Comparison of ENCODE assay signal across 10 mouse cellular contexts in genomic region chr10:75299785-75300418, GRCm38 (mm10). TPM values are rescaled to one million over a fixed set of nuclear protein-coding genes. Genes with fewer than 3 reads are reported as not detected.
A peak's percentile ranks its signal among the peaks of the same experiment; 100 is the strongest.
DNase-seq lines count a peak whose midpoint lies in the region; ATAC-seq and TF ChIP-seq lines count a peak whose summit lies in the region.
"Had no signal": no experiment of that assay in that cellular context is flagged by ENCODE, and none has a peak within 500 bp of the region (broad histone marks: within the 10 kb centered on the region; RNA-seq: fewer than 3 reads in every experiment).

No protein-coding gene starts in this region.

- TF ChIP-seq CTCF in lung, postnatal 0 days (IDR thresholded peaks at IDR 0.05): no peak
- TF ChIP-seq CTCF in thymus, adult 2 months (IDR thresholded peaks at IDR 0.05; ENCODE audit: borderline replicate concordance, control insufficient read depth, extremely low read depth, insufficient read depth, low read length, poor library complexity): no peak

- ATAC-seq in lung, postnatal 0 days: peak; percentile 63
- ATAC-seq in stomach, embryonic 16.5 days (ENCODE audit: insufficient read depth, low FRiP score): peak; percentile 41; the same call in 1 of the 2 replicates

- TF ChIP-seq POLR2A in thymus, adult 2 months (IDR thresholded peaks at IDR 0.05; ENCODE audit: control insufficient read depth, extremely low read depth, insufficient read depth, low read length, poor library complexity): no peak

- no peak overlapping the region for H3K9ac ChIP-seq in lung, postnatal 0 days (replicated peaks; ENCODE audit: low read depth)
- H3K9ac ChIP-seq in stomach, embryonic 16.5 days (ENCODE audit: low read length): no peak overlapping the region
- H3K9ac ChIP-seq: embryonic facial prominence, embryonic 12.5 days; liver, embryonic 15.5 days had no signal

- no peaks in the 10 kb centered on the region for H3K4me1 ChIP-seq in lung, postnatal 0 days (ENCODE audit: insufficient read depth, low read depth, low read length)
- H3K4me1 ChIP-seq in stomach, embryonic 16.5 days (ENCODE audit: control insufficient read depth, insufficient read depth, low read length): 0 out of 2 replicates have a peak, but pooled peaks cover 3% of the 10 kb centered on the region
- peaks cover 32% of the 10 kb centered on the region for H3K4me1 ChIP-seq in thymus, adult 2 months (replicated peaks; ENCODE audit: control insufficient read depth, insufficient read depth, low read length)

- DNase-seq in thymus, postnatal 4 days: peak; percentile 37
- DNase-seq in thymus, postnatal 14 days: no peak
- peak; percentile 41 to 54 for DNase-seq in adrenal gland, postnatal 4 days (ENCODE audit: low spot score in 2 of 2)
- DNase-seq in heart, adult 9 months (ENCODE audit: low spot score in 2 of 2): peak; percentile 47 to 68
- peak; percentile 72 for DNase-seq in lung, postnatal 0 days (ENCODE audit: low spot score)
- no peak for DNase-seq in left cerebral cortex, adult 18-20 months (ENCODE audit: low spot score in 2 of 2)
- no peak for DNase-seq in thymus, adult 2 months

- no peak overlapping the region for H3K4me2 ChIP-seq in lung, postnatal 0 days (replicated peaks; ENCODE audit: low read depth, low read length)
- no peak overlapping the region for H3K4me2 ChIP-seq in stomach, embryonic 16.5 days (ENCODE audit: low read depth, low read length)
- H3K4me2 ChIP-seq: embryonic facial prominence, embryonic 12.5 days; liver, embryonic 15.5 days had no signal

- peak; percentile 38; the same call in 1 of the 2 replicates for TF ChIP-seq EP300 in lung, postnatal 0 days (IDR thresholded peaks at IDR 0.05)

- WGBS in lung, postnatal 0 days: 44% methylated on average over 5 of the region's 5 CpGs
- WGBS in stomach, embryonic 16.5 days: 54% methylated on average over 5 of the region's 5 CpGs
- 27% methylated on average over 5 of the region's 5 CpGs for WGBS in thymus, adult 2 months

- no peaks in the 10 kb centered on the region for H3K9me3 ChIP-seq in lung, postnatal 0 days (ENCODE audit: low read length)
- no peaks in the 10 kb centered on the region for H3K9me3 ChIP-seq in stomach, embryonic 16.5 days (replicated peaks; ENCODE audit: control insufficient read depth, low read length)
- H3K9me3 ChIP-seq: embryonic facial prominence, embryonic 12.5 days; liver, embryonic 15.5 days had no signal

- no peak overlapping the region for H3K27ac ChIP-seq in lung, postnatal 0 days (ENCODE audit: low read length)
- H3K27ac ChIP-seq in stomach, embryonic 16.5 days (ENCODE audit: low read length): no peak overlapping the region
- no peak overlapping the region for H3K27ac ChIP-seq in thymus, adult 2 months (ENCODE audit: control insufficient read depth, insufficient read depth, low read length)
- H3K27ac ChIP-seq: embryonic facial prominence, embryonic 12.5 days; liver, embryonic 15.5 days had no signal

- peaks cover 9% of the 10 kb centered on the region; the same call in 1 of the 2 replicates for H3K36me3 ChIP-seq in lung, postnatal 0 days (ENCODE audit: insufficient read depth, low read length)
- peaks cover 2% of the 10 kb centered on the region; the same call in 1 of the 2 replicates for H3K36me3 ChIP-seq in stomach, embryonic 16.5 days (ENCODE audit: control insufficient read depth, insufficient read depth, low read length)
- H3K36me3 ChIP-seq in thymus, adult 2 months (ENCODE audit: control insufficient read depth, insufficient read depth, low read length): 0 out of 2 replicates have a peak, but pooled peaks cover 3% of the 10 kb centered on the region

- no peaks in the 10 kb centered on the region for H3K27me3 ChIP-seq in lung, postnatal 0 days (replicated peaks; ENCODE audit: insufficient read depth, low read length)
- H3K27me3 ChIP-seq in stomach, embryonic 16.5 days (ENCODE audit: control insufficient read depth, insufficient read depth, low read length): no peaks in the 10 kb centered on the region
- no peaks in the 10 kb centered on the region for H3K27me3 ChIP-seq in thymus, adult 2 months (ENCODE audit: control insufficient read depth, insufficient read depth, low read length)
- H3K27me3 ChIP-seq: embryonic facial prominence, embryonic 12.5 days; liver, embryonic 15.5 days had no signal

- H3K4me3 ChIP-seq in lung, postnatal 0 days (ENCODE audit: low read depth, low read length): no peak overlapping the region
- H3K4me3 ChIP-seq in stomach, embryonic 16.5 days (replicated peaks; ENCODE audit: low read length): no peak overlapping the region
- H3K4me3 ChIP-seq in thymus, adult 2 months (ENCODE audit: control insufficient read depth, insufficient read depth, low read length): no peak overlapping the region
- H3K4me3 ChIP-seq: embryonic facial prominence, embryonic 12.5 days; liver, embryonic 15.5 days had no signal

RNA-seq across cellular contexts. Expression of gene Adora2a, which starts 16.8 kb away (rescaled TPM):
- total RNA-seq in adrenal gland, postnatal 4 days (2021): 1 to 10 TPM; 9.1 to 9.4 TPM
- 4.3 and 5.4 TPM in 2 replicates for polyA plus RNA-seq in lung, postnatal 0 days (2015; fragmentation: Nextera tagmentation; extraction: Ambion mirVana)
- 3.0 and 3.5 TPM in 2 replicates for polyA plus RNA-seq in stomach, embryonic 16.5 days (2015; fragmentation: Nextera tagmentation; extraction: Ambion mirVana)
- total RNA-seq in left cerebral cortex, adult 18-20 months (2021): 10 to 100 TPM; 17.3 to 35.0 TPM
- polyA plus RNA-seq in thymus, adult 2 months (2012; rRNA removed): 53.4 and 55.4 TPM in 2 replicates

Comparison
In these comparisons a context has a peak if more than half of its experiments do, and no peak if none do; other contexts are left out.
1. DNase-seq: peak in thymus, postnatal 4 days (single experiment), adrenal gland, postnatal 4 days (2 of 2), heart, adult 9 months (2 of 2) and lung, postnatal 0 days (single experiment); none in thymus, postnatal 14 days (single experiment), left cerebral cortex, adult 18-20 months (0 of 2) and thymus, adult 2 months (single experiment).